Mouse (Mus musculus) right cerebral cortex, postnatal 25 days (tissue): Measurements from ENCODE around the gene Chchd4.

ENCODE experiments used
- DNase-seq: peaks from one replicate; pipeline ENCODE4 v3.0.0; 2022

Gene Chchd4

DNA sequence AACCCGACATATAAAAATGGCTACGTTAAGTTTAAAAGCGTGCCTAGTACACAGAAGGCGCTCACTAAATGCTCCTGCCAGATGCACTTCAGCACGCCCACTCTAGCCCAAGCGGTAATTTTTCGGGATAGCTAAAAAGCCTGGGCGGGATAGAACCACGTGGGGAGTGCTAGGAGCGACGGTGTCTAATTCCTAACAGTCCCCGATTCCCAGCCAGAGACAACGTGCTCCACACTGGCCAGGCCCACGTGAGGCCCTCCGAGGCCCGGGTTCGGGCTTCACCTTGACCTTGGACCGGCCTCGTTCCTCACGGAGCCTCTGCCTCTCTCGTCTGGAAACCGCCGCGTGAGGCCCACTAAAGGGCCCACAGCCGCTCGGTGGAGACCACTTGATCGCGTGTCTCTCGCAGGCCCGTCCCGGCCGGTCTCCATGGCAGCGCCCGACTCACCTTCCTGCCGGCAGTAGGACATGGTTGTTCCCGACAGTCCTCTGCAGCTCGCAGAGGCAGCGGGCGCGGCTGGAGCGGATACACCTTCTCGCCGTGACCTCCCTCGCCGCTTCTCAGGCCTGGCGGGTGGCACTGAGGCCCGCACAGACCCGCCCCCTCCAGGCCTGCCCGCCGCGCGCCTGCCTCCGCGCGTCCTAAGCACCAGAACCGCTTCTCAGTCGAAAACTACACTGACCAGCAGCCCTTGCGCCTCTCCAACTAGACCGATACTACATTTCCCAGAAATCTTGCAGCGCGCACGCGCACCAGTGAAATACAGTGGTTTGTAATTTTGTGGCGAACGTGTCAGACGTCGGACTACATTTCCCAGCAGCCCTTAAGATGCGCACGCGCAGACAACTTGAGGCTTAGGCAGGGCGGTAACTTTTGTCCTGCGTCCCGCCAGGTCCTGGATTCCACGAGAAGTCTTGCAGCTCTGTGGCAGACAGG lies at the start of gene Chchd4, which contains the start of gene Tmem43:
TSS of gene Chchd4 (minus strand) at position 679 of the 937 bp plus-strand sequence.
TSS of gene Tmem43 (plus strand) at position 836 of the 937 bp plus-strand sequence.
- DNase-seq, result peak; percentile 99

DNA sequence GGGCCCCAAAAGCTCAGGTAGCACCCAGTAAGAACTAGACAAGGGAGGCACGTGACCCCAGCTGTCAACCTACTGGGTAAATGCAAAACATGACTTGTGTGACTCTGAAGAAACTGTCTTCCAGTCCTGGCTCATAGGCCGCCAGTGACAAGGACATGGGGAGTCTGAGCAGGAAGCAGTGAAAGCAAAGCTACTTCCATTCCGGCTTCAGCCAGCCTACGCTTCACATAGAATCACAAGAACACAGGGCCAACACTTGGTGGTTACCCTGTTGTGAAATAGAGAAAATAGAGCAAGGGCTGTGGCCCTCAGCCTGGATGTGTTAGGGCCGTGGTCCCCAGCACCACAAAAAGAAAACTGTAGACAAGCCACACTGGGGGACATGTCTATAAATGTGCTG lies 49.5 kb upstream of the Chchd4 start:
- DNase-seq, result no peak

DNA sequence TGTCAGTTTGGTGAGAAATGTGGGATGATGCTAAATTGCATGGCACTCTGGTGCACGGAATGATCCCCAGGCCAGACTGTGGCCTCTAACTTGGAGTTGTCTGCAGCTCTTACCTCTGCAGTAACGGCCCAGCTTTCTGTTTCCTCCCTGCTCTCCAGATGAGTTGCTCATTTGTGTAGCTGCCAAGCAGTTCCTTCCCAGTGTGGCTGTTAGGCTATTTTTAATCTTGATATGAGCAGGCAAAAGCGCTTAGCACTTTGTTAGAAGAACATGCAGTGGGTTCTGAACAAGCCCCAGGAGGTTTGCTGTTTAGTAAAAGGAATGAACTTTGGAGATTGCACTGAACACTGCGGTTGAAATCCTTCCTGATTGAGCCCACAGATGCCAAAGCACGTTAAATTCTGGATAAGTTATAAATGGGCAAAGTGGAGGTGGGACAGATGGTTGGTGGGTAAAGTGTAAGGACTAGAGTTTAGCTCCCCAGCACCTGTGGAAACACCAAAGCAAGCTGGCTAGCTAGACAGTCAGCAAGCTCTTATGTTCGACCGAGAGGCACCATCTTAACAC lies 45.2 kb upstream of the Chchd4 start:
- peak; percentile 32 for DNase-seq

DNA sequence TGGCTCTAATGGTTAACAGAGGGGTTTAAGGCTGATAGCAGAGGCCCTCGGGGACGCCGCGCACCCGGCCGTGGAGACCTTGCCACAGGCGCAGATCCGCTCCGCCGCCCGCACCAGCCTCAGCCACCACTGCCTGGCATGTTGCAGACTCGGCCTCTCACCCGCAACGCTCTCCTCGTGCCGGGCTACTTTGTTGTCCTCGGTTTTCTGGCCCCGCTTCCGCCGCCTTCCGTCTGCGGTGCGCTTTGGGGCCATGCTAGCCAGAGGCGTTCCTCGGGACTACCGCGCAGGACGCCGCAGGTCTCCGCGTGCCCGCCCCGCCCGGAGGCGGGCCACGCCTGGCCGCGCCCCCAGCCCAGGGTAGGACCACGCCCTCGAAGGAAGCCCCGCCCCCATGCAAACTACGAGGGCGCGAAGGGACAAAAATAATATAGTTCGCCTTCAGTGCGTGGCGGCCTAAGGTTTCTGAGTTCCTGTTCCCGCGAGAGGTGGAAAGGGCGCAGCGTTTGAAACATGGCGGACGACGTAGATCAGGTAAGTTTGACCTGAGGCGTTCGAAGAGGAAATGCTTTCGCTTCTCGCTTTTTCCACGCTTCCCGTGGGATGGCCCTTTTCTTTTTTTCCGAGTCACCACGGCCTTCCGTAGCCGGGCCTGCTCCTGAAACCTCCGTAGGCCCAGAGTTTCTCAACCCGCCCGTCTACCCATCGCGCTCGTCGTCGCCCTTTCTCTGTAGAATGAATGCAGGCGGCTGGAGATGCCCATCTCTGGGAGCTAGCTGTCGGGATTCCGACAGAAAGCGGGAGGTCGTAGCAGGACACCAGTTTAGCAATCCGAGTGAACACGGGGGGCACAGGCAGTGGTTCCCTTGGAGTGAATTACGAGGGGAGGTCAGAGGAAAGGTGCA lies 42.5 kb upstream of the Chchd4 start, which contains the start of the genes Xpc and Lsm3:
TSS of gene Xpc (minus strand) at position 344 of the 905 bp plus-strand sequence.
TSS of gene Lsm3 (plus strand) at position 384 of the 905 bp plus-strand sequence.
- DNase-seq, result peak; percentile 98

DNA sequence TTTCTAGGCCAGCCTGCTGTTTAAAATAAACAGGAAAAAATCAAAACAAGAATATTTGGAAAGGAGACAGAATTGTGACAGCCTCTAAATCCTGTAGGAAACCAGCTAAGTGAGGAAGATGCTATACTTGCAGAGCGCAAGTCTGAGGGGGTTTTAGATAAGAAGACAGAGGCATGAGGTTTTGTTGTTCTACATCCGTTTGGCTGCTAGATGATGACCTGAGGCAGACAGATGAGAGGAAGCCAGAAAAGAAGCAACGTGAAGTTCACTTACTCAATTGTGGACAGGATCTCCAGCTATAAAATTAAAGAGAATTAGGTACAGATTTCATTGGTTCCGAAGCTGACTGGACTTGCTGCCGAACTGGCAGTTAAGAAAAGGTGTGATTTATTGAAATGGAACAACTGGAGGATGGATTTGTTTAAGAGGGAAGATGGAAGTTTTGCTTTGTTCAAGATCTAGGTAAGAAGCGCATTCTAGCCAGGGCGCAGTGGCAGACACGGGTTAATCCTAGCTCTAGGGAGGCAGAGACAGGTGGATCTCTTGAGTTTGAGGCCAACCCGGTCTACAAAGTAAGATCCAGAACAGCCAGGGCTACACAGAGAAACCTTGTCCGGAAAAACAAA lies 41.5 kb upstream of the Chchd4 start:
- DNase-seq, result no peak

DNA sequence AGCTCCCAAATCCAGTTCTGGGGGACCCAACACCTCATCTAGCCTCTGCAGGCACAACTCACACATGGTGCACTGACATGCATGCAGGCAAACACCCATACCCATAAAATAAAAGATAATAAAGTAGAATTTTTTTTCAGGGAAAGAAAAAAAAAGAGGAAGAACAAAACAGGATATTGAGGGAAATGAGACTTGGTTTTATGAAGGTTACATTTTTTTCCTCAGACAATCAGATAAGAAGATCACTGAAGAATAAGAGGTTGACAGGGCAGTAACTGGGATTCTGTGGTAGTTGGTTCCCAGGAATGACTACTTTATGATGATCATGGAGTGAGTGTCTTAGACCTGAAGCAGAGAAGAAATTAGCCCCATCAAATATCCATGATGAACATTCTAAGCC lies 40.8 kb upstream of the Chchd4 start:
- no peak for DNase-seq

DNA sequence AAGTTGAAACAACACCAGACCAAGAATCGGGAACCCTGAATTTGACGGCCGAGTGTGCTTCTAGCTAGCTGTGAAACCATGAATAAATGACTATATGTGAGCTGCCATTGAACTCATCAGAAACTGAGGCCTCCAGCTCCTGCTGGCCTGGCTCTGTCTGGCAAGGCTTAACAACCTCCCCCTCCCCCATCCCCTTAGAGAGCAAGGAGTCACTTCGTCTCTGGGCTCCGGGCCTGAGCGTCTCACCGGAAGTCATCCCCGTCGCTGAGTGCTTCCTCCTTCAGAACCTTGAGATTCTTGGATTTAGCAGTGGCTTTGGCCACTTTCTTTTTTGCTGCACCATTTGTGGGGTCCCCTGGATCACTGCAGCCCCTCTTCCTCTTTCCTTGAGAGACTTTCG lies 36.9 kb upstream of the Chchd4 start:
- DNase-seq, result no peak

DNA sequence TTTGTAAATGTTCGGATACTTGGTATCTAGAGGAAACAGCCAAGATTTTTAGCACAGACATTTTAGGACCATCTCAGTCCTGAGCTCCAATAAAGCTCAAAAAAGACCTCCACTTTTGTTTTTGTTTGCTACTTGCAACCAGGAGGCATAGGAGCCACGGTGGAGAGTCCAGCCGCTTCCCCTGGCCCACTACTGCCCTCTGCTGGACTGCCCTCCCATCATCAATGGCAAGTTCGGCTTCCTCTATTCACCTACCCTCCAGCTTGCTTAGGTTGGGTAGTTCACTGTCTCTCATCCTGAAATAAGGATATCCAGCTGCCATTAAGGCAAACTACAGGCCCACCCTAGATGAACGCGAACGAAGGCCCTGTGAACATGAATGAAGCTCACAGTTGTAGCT lies 36.0 kb upstream of the Chchd4 start:
- DNase-seq, result peak; percentile 43

DNA sequence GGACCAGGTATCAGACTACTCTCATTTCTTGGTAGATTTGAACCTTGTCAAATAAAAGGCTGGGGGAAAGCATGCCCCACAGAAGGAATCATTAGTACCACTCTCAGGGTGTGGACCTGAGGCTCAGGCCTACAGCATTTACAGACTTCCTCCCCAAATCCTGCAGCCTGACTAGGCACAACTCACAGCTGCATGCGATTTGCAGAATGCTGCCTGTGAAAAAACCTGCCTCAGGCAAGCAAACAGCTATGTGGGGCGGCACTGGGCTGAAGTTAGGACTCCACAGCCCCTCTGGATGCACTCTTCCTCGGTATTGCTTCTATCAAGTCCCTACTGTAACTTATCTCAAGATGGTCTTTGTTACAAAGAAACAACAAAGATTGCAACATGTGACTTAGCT lies 34.7 kb upstream of the Chchd4 start:
- no peak for DNase-seq

DNA sequence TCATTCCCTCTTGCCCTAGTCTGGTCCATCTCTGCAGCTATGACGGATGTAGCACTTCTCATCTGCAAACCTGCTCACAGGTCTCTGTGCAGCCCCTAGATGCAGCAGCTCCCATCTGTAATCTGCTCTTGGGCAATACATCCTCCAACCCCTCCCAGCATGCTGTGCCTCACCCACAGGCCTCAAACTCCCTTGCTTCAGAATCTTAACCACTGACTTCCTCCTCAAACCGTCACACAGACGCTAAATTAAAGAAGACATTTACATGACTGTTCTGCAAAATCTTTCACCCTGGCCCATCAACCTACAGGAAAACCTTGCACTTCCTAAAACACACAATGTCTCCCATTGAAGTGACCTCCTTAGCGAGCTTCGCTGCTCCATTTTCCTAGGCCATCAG lies 32.7 kb upstream of the Chchd4 start:
- DNase-seq, result no peak

DNA sequence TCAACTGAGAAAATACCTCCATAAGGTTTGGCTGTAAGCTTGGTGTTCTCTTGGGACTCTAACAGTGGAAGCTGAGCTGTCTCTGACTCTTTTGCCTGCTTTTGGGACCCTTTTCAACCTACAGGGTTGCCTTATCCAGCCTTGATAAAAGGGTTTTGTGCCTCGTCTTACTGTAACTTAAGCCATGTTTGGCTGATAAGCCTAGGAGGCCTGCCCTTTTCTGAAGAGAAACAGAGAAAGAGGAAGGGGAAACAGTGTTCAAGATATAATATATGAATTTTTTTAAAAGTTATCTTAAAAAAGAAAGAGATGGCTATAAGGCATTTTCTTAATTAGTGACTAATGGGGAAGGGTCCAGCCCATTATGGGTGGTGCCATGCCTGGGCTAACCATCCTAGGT lies 30.0 kb upstream of the Chchd4 start:
- DNase-seq, result no peak

DNA sequence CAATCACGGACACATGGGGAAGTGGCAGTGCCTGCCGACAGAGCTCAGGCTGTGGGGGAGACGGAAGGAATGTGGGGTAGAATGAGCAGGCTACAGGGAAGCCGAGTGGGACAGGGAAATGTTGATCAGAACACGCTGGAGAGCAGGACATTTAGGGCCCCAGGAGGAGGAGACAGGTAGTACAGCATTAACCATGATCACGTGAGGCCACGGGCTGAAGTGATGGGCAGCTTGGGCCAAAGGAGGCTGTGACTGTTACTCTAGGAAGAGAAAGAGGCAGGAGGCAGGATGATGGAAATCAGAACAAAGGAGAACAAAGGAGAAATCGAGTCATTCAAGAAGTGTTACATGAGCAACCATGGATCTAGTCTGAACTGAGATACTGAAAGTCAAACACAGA lies 21.2 kb upstream of the Chchd4 start:
- DNase-seq, result no peak

DNA sequence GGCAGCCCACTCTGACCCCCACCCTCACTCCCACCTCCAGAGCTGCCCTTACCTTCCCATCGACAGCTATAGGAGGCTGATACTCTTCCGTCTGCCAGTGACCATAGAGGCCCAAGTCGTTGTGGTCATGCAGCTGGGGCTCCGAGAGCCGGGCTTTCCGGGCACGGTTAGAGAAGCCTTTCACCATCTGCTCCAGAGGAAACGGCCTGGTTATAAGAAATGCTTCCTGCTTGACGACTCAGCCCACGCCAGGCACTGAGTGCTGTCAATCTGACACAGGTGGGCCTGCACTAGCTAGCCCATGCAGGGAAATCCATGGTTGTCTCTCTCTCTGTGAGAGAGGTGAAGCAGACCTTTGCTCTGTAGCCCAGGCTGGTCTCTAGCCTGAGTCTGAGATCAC lies 19.7 kb upstream of the Chchd4 start:
- DNase-seq, result no peak

DNA sequence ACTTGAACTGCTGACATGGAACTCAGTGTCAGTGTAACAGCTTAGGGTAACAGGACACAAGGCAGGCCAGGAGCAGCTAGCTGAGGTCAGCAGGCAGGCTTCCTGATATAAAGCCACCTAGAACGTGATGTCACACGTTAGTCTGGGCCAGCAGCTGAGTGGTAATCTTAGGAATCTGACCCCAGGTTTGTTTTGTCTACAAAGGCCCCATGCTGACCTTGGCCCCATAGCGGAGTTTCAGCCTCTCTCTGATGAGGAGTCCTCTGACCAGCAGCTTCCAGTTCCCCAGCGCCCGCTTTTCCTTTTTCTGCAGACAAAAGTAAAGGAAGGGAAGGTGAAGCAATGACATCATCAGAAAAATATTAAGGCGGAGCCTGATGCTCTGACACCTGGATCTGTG lies 17.7 kb upstream of the Chchd4 start:
- DNase-seq, result no peak

DNA sequence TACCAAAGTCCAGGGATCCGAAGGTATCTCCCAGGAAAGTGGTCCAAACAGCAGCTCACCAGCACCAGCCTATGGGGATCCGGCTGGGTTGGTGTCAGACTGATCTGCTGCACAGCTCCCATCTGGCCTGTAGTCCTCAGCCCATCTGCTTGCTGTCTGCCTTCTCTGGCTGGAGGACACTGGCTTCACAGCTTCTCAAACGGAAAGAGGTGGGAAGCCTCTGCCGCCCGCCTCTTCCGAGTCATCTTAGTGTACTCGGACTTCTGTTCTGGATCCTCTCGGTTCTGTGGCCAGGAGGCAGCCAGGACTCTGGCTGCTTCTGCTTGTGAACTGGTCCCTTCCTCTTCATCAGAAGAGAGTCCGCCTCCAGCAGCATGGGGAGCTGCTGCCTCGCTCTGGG lies 16.5 kb upstream of the Chchd4 start:
- DNase-seq, result peak; percentile 52

DNA sequence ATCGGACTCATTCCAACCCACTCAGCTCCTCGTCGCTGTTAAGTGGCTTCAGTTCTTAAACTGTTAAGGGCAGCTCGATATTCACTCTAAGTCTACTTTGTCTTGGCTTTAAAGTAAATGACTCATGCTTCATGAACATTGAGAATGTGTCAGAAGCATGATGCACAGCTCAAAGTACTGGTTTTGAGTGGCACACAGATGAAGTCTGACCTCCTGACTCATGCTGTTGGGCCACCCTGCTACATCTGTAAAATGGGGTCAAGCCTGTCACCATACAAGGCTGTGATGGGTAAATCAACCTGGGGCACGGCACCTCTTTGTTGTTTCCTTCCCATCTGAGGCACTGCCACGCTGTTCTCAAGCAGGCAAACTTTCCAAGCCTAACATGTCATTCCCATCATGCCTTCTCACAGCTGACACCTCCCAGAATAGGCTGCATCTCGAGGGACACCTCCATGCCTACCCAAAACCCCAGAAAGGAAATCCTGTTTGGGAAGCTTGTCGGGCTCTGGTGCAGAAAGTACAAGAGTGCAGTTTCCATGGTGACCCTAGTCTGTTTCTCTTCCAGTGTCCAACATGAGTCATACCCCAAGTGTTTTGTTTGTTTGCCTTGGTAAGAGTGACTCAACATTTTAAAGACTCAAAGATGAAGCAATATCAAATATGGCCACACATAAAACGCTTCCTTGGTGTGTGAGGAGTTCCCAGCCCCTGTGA lies 15.3 kb upstream of the Chchd4 start:
- no peak for DNase-seq

DNA sequence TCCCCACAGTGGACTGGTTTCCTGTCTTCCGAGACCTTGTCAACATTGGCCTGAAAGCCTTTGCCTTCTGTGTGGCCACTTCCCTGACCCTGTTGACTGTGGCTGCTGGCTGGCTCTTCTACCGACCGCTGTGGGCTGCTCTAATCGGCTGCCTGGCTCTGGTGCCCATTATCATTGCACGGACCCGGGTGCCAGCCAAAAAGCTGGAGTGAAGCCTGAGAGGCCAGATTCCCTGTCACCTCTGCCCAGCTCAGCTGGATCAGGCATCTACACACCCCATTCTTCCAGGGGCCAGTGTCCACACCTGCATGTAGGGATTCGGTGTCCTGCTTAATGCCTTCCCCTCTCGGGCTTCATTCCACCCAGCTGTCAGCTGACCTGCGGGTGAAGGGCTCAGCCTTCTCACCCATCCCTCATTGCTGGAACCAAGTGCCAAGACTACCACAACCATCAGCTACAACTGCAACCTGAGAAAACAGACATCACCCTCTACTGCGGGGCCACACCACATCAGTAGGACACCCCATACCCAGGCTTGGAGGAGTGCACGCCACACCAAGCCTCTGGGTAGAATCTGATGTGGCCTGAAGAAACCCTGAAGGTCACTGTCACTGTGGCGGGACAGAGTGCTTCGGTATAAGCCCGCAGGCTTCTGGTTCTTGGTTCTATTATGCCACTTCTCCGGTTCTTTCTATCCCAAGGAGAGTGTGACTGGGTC lies 13.5 kb upstream of the Chchd4 start:
- no peak for DNase-seq

DNA sequence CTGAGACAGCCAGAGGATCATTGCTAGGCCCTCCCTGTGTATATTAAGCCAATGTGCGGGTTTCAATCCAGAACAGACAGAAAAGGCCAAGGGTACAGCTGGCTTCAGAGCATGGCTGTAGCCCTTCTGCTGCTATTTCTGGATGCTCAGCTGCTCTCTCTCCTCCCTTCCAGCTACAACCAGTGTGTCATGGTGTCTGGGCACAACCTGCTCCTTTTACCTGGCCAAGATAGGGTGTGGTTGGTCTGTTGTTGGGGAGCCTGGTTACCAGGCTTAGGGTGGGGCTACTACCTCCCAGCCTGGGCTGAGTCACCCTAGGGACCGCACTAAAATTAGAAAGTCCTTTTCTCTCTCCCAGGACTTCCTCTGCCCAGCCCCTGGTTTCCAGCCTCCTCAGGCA lies 10.0 kb upstream of the Chchd4 start:
- DNase-seq, result no peak

DNA sequence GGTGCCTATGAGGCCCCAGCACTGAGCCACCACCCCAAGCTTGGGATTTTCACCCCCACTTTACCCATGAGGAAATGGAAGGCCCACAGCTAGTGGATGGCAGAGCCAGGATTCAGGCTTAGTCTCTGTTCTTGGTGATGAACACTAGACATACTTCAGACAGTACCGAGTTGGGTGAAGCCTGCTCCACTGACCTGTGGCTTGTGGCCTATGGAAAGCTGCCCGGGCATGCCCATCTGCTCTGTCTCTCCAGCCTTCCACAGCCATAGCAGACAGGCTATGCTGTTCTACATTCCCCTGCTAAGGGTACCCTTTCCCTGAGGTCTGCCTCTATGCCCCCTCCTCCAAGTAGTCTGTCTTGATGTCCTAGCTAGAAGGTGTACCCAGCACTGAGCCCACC lies 3.2 kb upstream of the Chchd4 start:
- no peak for DNase-seq

DNA sequence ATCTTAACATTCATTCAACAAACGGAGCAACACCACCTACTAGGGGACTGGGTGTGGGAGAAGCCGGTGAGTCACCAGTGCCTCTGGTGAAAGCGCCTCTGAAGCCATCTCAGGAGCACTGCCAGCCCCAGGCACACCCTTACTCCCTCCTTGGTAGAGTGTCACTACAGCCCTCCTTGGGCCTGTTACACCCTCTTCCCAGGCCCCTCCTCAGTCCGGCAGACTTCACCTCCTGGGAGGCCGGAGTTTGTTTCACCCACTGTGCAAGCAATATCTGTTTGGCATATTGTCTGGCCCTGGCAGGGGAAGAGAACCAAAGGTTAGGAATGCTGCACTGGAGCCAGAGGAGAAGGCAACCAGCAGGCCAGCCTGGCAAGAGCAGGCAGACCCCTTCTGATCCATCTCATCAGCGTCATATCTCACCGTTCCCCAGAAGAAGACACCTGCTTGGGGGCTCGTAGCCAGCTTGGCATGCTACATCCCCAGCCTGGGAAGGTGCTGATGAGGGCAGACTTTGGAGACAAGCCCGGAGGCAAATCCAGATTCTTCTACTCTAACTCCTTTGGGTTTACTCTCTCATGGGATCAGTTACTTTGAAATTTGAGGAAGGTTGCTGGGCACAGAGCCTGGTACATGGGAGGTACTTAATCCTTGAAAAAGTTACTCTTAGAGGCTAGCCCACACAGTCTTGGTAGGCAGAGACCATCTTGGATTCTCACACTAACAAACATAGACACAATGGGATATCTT lies 1.3 kb upstream of the Chchd4 start:
- DNase-seq, result no peak
